Mouse (Mus musculus) heart, postnatal 4 days (tissue): Measurements from ENCODE around the gene Prdx6. TPM values are rescaled to one million over a fixed set of nuclear protein-coding genes. Genes with fewer than 3 reads are reported as not detected.

Experiments
- total RNA-seq, 2 experiments: library from RNA; stranded (reverse); gene quantifications; 2 replicates each; pipeline ENCODE4 v1.2.3; 2021

Prdx6 gene
- total RNA-seq, 2 experiments from 2014 or later, result 203 to 210 TPM

Other genes starting within 250 kb of the Prdx6 start
- gene Zbtb37, start 216.4 kb downstream of the Prdx6 start, total RNA-seq, result 10 to 100 TPM; 17.2 to 18.3 TPM
- gene Dars2, start 180.6 kb downstream of the Prdx6 start, total RNA-seq, result 10 to 100 TPM; 18.4 to 20.1 TPM
- 10 to 100 TPM in 1 of 2 experiments, 1 to 10 TPM in 1; 8.2 to 10.0 TPM for gene Cenpl, start 180.5 kb downstream of the Prdx6 start, total RNA-seq
- gene Klhl20, start 119.7 kb downstream of the Prdx6 start, total RNA-seq, result 10 to 100 TPM; 11.9 to 14.7 TPM
- 1 to 10 TPM; 3.8 TPM for gene Ankrd45, start 108.5 kb downstream of the Prdx6 start, total RNA-seq
- not detected for gene Tex50, start 91.9 kb downstream of the Prdx6 start, total RNA-seq
- gene Tnfsf4, start 144.2 kb upstream of the Prdx6 start, total RNA-seq, result under 1 TPM in 1 of 2 experiments, not detected in 1; 0.14 TPM
- not detected for gene Tnfsf18, start 243.4 kb upstream of the Prdx6 start, total RNA-seq